21 mouse cellular contexts compared by ENCODE assay signal in the genomic region with DNA sequence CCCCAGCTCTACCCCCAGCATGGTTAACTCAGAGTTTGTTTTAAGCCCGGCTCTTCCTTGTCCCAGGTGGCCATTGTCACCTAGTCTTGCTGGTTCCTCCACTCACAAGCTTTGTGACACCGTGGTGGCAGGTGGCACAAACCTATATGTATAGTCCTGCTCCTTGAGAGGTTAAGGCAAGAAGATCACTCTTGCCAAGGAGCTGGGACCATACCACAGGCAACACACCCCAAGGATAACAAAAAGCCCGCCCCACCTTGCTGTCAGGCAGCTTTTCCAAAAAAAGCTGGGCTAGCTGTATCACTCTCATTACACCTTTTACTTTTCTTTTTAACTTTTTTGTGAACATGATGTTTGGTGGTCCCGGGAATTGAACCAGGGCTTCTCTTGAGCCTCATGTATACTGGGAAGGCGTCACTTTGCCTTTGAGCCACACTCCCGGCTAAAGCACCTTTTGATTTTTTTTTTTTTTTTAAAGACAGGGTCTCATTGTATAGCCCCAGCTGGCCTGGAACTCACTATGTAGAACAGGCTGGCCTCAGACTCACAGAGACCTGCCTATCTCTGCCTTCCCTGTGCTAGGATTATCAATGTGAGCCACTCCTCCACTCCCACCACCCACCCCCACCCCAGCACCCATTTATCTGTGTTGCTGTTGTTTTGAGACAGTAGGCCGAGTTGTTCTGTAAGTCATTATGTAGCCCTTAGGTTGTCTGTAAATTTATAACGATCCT. TPM values are rescaled to one million over a fixed set of nuclear protein-coding genes. Genes with fewer than 3 reads are reported as not detected.
DNase-seq lines count a peak whose midpoint lies in the region; ATAC-seq and TF ChIP-seq lines count a peak whose summit lies in the region.
"Had no signal": no experiment of that assay in that cellular context is flagged by ENCODE, and none has a peak within 500 bp of the region (broad histone marks: within the 10 kb centered on the region; RNA-seq: fewer than 3 reads in every experiment).

No protein-coding gene starts in this region.

- no peak for TF ChIP-seq POLR2A in MEL (IDR thresholded peaks at IDR 0.05; ENCODE audit: control insufficient read depth in 1 of 2, insufficient read depth in 1 of 2, low read depth in 1 of 2, low read length in 2 of 2, poor library complexity in 1 of 2)

- H3K9me3 ChIP-seq in heart, embryonic 10.5 days: no peaks in the 10 kb centered on the region
- H3K9me3 ChIP-seq in MEL (replicated peaks; ENCODE audit: insufficient read depth, low read length): no peaks in the 10 kb centered on the region
- no peaks in the 10 kb centered on the region for H3K9me3 ChIP-seq in liver, embryonic 11.5 days (ENCODE audit: control insufficient read depth, low read length)
- H3K9me3 ChIP-seq in hindbrain, postnatal 0 days (ENCODE audit: low read length): no peaks in the 10 kb centered on the region
- H3K9me3 ChIP-seq: embryonic facial prominence, embryonic 13.5 days; forebrain, embryonic 12.5 days; limb, embryonic 13.5 days; megakaryocyte, embryonic 14.5 days; neural tube, embryonic 13.5 days had no signal

- peak overlapping the region; percentile 49 for H3K4me2 ChIP-seq in liver, embryonic 11.5 days
- no peak overlapping the region for H3K4me2 ChIP-seq in hindbrain, postnatal 0 days (ENCODE audit: low read depth, low read length)
- H3K4me2 ChIP-seq: embryonic facial prominence, embryonic 13.5 days; forebrain, embryonic 12.5 days; hindbrain, embryonic 14.5 days; limb, embryonic 13.5 days; neural tube, embryonic 13.5 days had no signal

- intact Hi-C loops in heart, postnatal 25 days (cut with DNase I): no loop called here

- WGBS in heart, embryonic 10.5 days: 63% methylated on average over 8 of the region's 8 CpGs
- WGBS in liver, embryonic 11.5 days: 48% methylated on average over 8 of the region's 8 CpGs
- WGBS in hindbrain, postnatal 0 days: 79% methylated on average over 8 of the region's 8 CpGs

- no peak for DNase-seq in heart, embryonic 10.5 days (ENCODE audit: low spot score)
- no peak for DNase-seq in heart, postnatal 4 days
- DNase-seq in MEL (ENCODE audit: low read depth, low spot score): peak; percentile 56
- DNase-seq in liver, embryonic 11.5 days (ENCODE audit: low spot score): no peak
- DNase-seq in right cerebral cortex, postnatal 10 days (ENCODE audit: low spot score in 2 of 2): no peak
- DNase-seq in hindbrain, postnatal 0 days (ENCODE audit: low spot score): no peak
- DNase-seq in heart, postnatal 25 days (ENCODE audit: low spot score): no peak
- DNase-seq: adrenal gland, postnatal 14 days; cerebellum, adult 9-10 months; lung, postnatal 10 days; right cerebral cortex, postnatal 25 days; thymus, postnatal 4 days had no signal

- H3K27me3 ChIP-seq in heart, embryonic 10.5 days (ENCODE audit: insufficient read depth, poor library complexity, severe bottlenecking): no peaks in the 10 kb centered on the region
- no peaks in the 10 kb centered on the region for H3K27me3 ChIP-seq in MEL (ENCODE audit: control insufficient read depth in 1 of 2, insufficient read depth in 2 of 2, low read length in 2 of 2)
- H3K27me3 ChIP-seq in liver, embryonic 11.5 days (replicated peaks; ENCODE audit: control insufficient read depth, insufficient read depth, low read length): no peaks in the 10 kb centered on the region
- no peaks in the 10 kb centered on the region for H3K27me3 ChIP-seq in hindbrain, postnatal 0 days (ENCODE audit: insufficient read depth, low read length)
- H3K27me3 ChIP-seq: embryonic facial prominence, embryonic 13.5 days; forebrain, embryonic 12.5 days; limb, embryonic 13.5 days; megakaryocyte, embryonic 14.5 days; neural tube, embryonic 13.5 days had no signal

- H3K79me2 ChIP-seq in MEL (ENCODE audit: control insufficient read depth, insufficient read depth, low read length, poor library complexity): no peaks in the 10 kb centered on the region

- TF ChIP-seq RAD21 in MEL (IDR thresholded peaks at IDR 0.05; ENCODE audit: low read depth, low read length): no peak

- TF ChIP-seq CTCF in MEL (IDR thresholded peaks at IDR 0.05 in 2 of 3, conservative IDR thresholded peaks at IDR 0.05 in 1 of 3; ENCODE audit: control insufficient read depth in 1 of 3, insufficient read depth in 1 of 3, low read depth in 2 of 3, low read length in 3 of 3, poor library complexity in 1 of 3, severe bottlenecking in 1 of 3): no peak
- TF ChIP-seq CTCF in hindbrain, postnatal 0 days (IDR thresholded peaks at IDR 0.05; ENCODE audit: low read depth): no peak

- H3K4me1 ChIP-seq in heart, embryonic 10.5 days: peaks cover 7% of the 10 kb centered on the region
- peaks cover 8 to 15% of the 10 kb centered on the region in 2 experiments for H3K4me1 ChIP-seq in MEL (ENCODE audit: control insufficient read depth in 1 of 2, insufficient read depth in 2 of 2, low read length in 2 of 2)
- H3K4me1 ChIP-seq in liver, embryonic 11.5 days (replicated peaks; ENCODE audit: control insufficient read depth, insufficient read depth, low read length): peaks cover 31% of the 10 kb centered on the region
- no peaks in the 10 kb centered on the region for H3K4me1 ChIP-seq in hindbrain, postnatal 0 days (ENCODE audit: insufficient read depth, low read length)

- TF ChIP-seq EP300 in MEL (IDR thresholded peaks at IDR 0.05; ENCODE audit: low read depth in 1 of 2, low read length in 2 of 2): peak in 1 of 2 experiments; percentile 50; a peak in 1 of 4 replicates

- peak overlapping the region; percentile 67; the same call in 1 of the 2 replicates for H3K27ac ChIP-seq in heart, embryonic 10.5 days
- peak overlapping the region; percentile 31 for H3K27ac ChIP-seq in MEL (ENCODE audit: control insufficient read depth, low read depth, low read length)
- H3K27ac ChIP-seq in liver, embryonic 11.5 days (ENCODE audit: low read depth, low read length): peak overlapping the region; percentile 94
- H3K27ac ChIP-seq in hindbrain, postnatal 0 days: no peak overlapping the region
- H3K27ac ChIP-seq: embryonic facial prominence, embryonic 13.5 days; forebrain, embryonic 12.5 days; hindbrain, embryonic 14.5 days; kidney, postnatal 0 days; limb, embryonic 13.5 days; neural tube, embryonic 13.5 days had no signal

- peak; percentile 99 for ATAC-seq in liver, embryonic 11.5 days (replicated peaks; ENCODE audit: low FRiP score)
- peak; percentile 83 for ATAC-seq in megakaryocyte-erythroid progenitor cell, adult 5-6 weeks (replicated peaks; ENCODE audit: low FRiP score, low TSS enrichment, poor library complexity, severe bottlenecking)
- no peak for ATAC-seq in hindbrain, postnatal 0 days
- ATAC-seq: intestine, embryonic 16.5 days had no signal

- peak overlapping the region; percentile 53 for H3K9ac ChIP-seq in MEL (ENCODE audit: control insufficient read depth, low read depth, low read length, poor library complexity, severe bottlenecking)
- peak overlapping the region; percentile 57 for H3K9ac ChIP-seq in liver, embryonic 11.5 days (ENCODE audit: low read depth, low read length)
- H3K9ac ChIP-seq in hindbrain, postnatal 0 days (replicated peaks; ENCODE audit: low read length): no peak overlapping the region
- H3K9ac ChIP-seq: embryonic facial prominence, embryonic 13.5 days; forebrain, embryonic 12.5 days; hindbrain, embryonic 14.5 days; limb, embryonic 13.5 days; neural tube, embryonic 13.5 days had no signal

- no peak overlapping the region for H3K4me3 ChIP-seq in heart, embryonic 10.5 days
- peak overlapping the region; percentile 18 to 53; a peak in 2 of 4 replicates for H3K4me3 ChIP-seq in MEL (ENCODE audit: control insufficient read depth in 1 of 2, insufficient read depth in 1 of 2, low read depth in 2 of 2, low read length in 2 of 2)
- no peak overlapping the region for H3K4me3 ChIP-seq in liver, embryonic 11.5 days (ENCODE audit: low read depth, low read length)
- H3K4me3 ChIP-seq in hindbrain, postnatal 0 days (ENCODE audit: low read length): no peak overlapping the region
- H3K4me3 ChIP-seq: embryonic facial prominence, embryonic 13.5 days; forebrain, embryonic 12.5 days; limb, embryonic 13.5 days; megakaryocyte, embryonic 14.5 days; neural tube, embryonic 13.5 days had no signal

- H3K36me3 ChIP-seq in heart, embryonic 10.5 days: no peaks in the 10 kb centered on the region
- peaks cover 0 to 9% of the 10 kb centered on the region in 2 experiments; a peak in 2 of 4 replicates for H3K36me3 ChIP-seq in MEL (ENCODE audit: control insufficient read depth in 1 of 2, insufficient read depth in 2 of 2, low read length in 2 of 2)
- H3K36me3 ChIP-seq in liver, embryonic 11.5 days (ENCODE audit: control insufficient read depth, insufficient read depth, low read length): no peaks in the 10 kb centered on the region
- no peaks in the 10 kb centered on the region for H3K36me3 ChIP-seq in hindbrain, postnatal 0 days (ENCODE audit: insufficient read depth, low read length)
- H3K36me3 ChIP-seq: embryonic facial prominence, embryonic 13.5 days; forebrain, embryonic 12.5 days; limb, embryonic 13.5 days; neural tube, embryonic 13.5 days had no signal

TF ChIP-seq in MEL, 35 proteins besides CTCF, POLR2A, EP300 and RAD21 (continues in another document):
- TF ChIP-seq TCF12 (IDR thresholded peaks at IDR 0.05; ENCODE audit: low read depth, low read length): peak; percentile 47; the same call in 1 of the 2 replicates
- TF ChIP-seq BHLHE40 (IDR thresholded peaks at IDR 0.05; ENCODE audit: borderline replicate concordance, low read depth, low read length): no peak
- TF ChIP-seq ETS1 (IDR thresholded peaks at IDR 0.05; ENCODE audit: low read depth, low read length): peak; percentile 34; the same call in 1 of the 2 replicates
- no peak for TF ChIP-seq SIN3A (IDR thresholded peaks at IDR 0.05; ENCODE audit: low read length)
- TF ChIP-seq TAL1 (IDR thresholded peaks at IDR 0.05; ENCODE audit: low read length): 0 out of 2 replicates have a peak, but pooled peaks have one; percentile 3
- no peak for TF ChIP-seq CHD1 (IDR thresholded peaks at IDR 0.05; ENCODE audit: low read depth, low read length)
- TF ChIP-seq HCFC1 (IDR thresholded peaks at IDR 0.05; ENCODE audit: low read depth, low read length): 0 out of 2 replicates have a peak, but pooled peaks have one; percentile 17
- TF ChIP-seq ZNF384 (IDR thresholded peaks at IDR 0.05; ENCODE audit: low read depth, low read length): peak; percentile 73

RNA-seq across cellular contexts. Expression of a gene that starts 19.4 kb away (rescaled TPM):
- polyA plus RNA-seq in heart, embryonic 10.5 days (2016; fragmentation: Nextera tagmentation; extraction: Ambion mirVana): 37.0 and 39.8 TPM in 2 replicates
- 10 to 100 TPM; 45.2 to 53.1 TPM for total RNA-seq in heart, postnatal 4 days (2021)
- 5.4 and 6.7 TPM in 2 replicates for total RNA-seq in MEL (2012; rRNA removed)
- polyA plus RNA-seq in MEL (2012; ENCODE audit: insufficient read depth in 1 of 2, insufficient read length in 2 of 2, low read depth in 1 of 2, low replicate concordance in 2 of 2, missing spikeins in 1 of 2): 10 to 100 TPM; 21.2 to 76.5 TPM
- 19.2 and 19.6 TPM in 2 replicates for polyA plus RNA-seq in liver, embryonic 11.5 days (2014; fragmentation: Nextera tagmentation; extraction: Ambion mirVana)
- total RNA-seq in megakaryocyte-erythroid progenitor cell, adult 5-6 weeks (2014; fragmentation: Nextera tagmentation): 32.7 and 37.0 TPM in 2 replicates
- total RNA-seq in megakaryocyte-erythroid progenitor cell, adult 5-6 weeks (2017): 28.1 and 31.7 TPM in 2 replicates
- 20.3 and 21.6 TPM in 2 replicates for total RNA-seq in hindbrain, postnatal 0 days (2014; rRNA removed)
- polyA plus RNA-seq in hindbrain, postnatal 0 days (2015; fragmentation: Nextera tagmentation; extraction: Ambion mirVana): 19.3 and 19.8 TPM in 2 replicates
- 10 to 100 TPM; 32.5 to 33.2 TPM for total RNA-seq in heart, postnatal 25 days (2021)

Comparison
In these comparisons a context has a peak if more than half of its experiments do, and no peak if none do; other contexts are left out.
1. H3K4me3 ChIP-seq: peak in MEL (2 of 2); none in heart, embryonic 10.5 days (single experiment), liver, embryonic 11.5 days (single experiment) and hindbrain, postnatal 0 days (single experiment).